Mouse (Mus musculus) spleen, postnatal 10 days (tissue): ENCODE data around the gene Tmem184b.

Experiments
- DNase-seq, 2 experiments: peaks; one replicate each; pipeline ENCODE4 v3.0.0; 2021 to 2022; ENCODE audit warnings: low spot score in 2 of 2

Tmem184b gene

DNA sequence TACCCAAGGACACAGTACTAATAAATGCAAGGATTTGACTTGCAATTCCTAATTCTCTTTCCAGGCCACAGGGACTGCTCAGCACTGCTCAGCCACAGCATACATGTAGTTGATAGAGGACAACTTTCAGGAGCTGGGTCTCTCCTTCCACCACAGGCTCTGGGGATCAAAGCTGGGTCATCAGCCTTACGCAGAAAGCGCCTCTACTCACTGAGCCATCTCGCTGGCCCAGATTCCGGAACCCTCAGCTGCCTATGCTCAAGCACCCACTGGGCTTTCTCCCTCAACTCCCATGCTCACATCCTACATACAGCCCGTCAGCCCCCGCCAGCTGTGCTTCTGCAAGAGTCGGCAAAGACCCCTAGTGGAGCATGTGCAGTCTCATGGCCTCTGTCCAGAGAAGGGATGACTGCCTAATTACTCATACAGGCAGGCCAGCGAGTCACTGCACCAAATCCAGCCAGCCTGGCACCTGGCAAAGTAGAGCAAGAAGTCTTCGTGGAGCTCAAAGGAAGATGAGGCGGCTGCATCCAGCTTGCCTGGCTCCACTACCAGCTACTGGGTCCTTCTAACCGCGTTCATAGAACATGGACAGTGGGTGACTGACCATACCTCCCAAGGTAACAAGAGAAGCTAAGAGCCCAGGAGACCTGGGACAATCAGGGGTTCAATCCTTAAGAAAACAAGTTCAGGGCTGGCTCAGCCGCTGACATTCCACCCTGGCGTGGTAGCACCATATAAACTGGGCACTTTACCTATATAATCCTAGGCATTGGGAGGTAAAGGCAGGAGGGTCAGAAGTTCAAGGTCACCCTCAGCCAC, 3.9 kb downstream of the Tmem184b start:
- no peak for DNase-seq

DNA sequence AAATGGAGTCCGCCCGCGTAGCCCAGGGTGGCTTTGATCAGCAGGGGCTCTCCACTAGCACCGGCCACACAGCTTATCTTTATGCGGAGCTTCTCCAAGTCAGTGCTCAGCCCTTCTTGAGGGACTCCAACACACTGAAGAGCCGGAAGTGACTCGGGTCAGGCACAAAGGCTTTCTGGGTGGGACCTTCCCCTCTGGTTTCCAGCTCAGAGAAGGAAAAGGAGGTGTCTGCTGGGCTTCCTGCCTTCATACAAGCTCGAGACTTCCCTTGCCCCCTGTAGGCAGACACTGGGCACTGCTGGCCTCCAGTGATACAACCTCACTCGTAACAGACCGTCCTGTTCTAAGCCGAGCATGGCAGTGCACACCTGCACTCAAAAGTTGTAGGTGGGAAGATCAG, 6.6 kb downstream of the Tmem184b start:
- peak in 1 of 2 experiments; percentile 54 for DNase-seq

DNA sequence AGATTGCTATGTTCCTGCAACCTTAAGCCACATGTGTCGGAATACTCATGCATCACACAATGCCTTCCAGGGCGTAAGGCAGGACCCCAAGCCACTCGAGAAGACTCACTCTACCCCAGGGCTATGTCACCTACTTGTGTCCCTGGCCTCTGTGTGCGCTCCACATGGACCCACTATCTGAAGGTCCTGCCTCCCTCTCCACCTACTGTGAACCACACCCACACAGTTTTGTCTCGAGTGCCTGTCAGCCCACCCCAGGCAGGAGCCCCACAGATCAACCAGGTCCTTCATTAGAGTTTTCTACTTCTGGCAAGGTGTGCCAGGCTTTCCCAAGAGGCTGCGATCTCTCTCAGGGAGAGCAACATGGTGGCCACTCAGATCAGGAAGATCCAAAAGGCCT, 8.1 kb downstream of the Tmem184b start:
- no peak for DNase-seq

DNA sequence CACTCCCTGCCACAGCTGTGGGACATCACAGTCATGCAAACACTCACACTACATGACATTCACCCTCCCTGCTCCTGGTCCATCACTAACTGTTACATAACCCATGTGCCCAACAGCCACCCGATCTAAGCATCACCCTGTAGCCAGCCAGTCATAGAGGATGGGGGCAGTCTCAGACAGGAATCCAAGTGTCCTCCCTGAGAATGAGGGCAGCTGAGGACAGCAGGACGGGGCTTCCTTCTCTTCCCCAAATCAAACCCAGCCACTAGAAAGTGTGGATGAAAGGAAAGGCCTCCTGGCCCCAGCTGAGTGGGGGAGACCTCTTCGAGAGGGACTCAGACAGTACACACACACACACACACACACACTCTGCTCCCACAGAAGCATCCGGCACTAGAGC, 8.5 kb downstream of the Tmem184b start:
- DNase-seq = no peak

DNA sequence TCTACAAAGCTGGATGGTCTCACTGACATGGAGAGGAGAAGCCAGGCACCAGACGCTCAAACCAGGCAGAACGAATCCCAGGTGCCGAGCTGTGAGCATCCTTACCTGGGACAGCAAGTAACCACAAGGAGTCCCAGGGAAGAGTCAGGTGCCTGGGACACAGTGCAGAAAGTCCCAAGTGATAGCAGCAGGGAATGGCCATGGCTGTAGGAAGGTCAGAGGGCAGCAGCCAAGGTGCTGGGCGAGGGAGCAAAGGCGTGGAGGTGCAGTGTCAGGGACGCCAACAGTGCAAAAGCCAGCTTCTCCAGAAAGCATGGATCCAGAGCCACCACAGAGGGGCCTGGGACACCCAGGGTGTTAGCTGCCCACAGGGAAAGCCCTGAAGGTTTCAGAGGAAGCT, 10.3 kb downstream of the Tmem184b start:
- DNase-seq = no peak

DNA sequence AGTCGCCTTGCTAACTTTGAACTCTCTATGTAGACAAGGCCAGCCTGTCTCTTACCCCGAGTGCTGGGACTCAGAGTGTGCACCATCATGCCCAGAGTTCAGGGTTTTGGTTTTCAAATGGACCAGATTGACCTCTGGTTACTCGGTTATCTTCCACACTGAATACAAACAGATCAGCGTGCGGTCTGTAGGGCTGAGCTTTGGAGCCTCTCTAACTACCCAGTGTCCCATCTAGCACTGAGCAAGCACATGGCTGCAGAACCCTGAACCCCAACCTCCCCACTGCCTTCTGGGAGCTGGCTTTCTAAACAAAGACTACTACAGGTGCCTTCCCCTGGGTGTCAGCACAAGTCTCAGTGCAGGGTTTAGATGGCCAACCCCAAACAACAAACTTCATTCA, 10.8 kb downstream of the Tmem184b start:
- no peak for DNase-seq

DNA sequence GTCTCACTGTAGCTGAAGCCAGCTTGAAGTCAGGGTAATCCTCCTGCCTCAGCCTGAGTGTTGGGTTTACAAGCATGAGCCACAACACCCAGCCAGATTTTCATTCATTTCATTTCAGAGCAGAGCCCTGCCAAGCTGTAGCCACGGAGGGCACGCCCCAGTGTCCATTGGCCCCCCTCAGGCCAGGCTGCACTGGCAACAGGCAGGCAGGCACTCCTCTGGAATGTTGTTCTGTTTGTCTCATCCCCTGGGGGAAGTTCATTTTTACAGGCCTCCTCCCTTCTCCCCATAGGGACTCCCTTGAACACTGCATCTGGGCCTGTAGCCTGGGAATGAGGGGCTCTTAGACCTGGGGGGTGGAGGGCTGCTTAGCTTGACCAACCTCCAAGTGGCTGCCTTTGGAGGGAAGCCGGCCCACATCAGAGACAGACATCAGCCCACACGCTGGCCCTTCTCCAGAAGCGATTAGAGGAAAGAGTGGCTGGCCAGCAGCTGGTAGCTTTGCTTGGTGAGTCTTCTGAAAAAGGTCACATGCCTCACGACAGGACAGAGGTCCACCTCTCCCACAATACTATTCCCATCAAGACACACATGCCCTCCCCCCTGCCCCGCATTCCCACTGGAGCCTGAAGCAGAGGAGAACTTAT, 11.8 kb downstream of the Tmem184b start:
- no peak for DNase-seq

DNA sequence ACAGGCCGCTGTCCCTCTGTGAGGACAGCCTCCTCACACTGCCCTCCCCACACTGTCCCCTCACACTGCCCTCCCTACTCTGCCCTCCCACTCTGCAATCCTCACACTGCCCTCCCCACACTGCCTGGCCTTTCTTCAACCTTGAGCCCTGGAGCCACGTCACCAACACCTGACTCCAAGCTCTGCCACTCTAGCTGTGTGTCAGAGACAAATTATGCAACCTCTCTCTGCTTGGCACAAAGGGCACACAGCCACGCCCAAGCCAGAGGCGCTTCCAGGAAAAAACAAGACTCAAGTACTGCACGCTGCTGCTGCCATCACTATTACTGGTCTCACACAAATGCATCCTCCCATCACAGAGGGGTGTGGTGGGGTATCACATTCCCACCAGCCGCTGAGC, 12.9 kb downstream of the Tmem184b start:
- DNase-seq = no peak

DNA sequence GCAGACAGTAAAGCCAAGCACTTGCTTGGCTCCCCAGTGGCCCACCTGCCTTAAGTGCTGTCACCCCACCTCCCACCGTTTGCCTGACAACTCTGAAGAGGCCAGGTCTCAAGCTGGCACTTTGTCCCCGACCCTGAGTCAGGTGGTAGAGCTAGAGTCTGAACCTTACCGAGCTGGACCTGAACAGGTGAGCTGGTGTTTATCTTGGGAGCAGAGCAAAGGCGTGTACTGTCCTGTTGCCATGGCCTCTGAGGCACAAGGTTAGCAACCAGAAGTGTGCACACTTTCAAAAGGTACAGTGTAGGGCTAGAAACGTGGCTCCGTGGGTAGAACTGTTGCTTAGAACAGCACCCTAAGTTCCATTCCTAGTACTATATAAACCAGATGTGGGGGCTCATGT, 15.2 kb downstream of the Tmem184b start:
- DNase-seq = no peak

DNA sequence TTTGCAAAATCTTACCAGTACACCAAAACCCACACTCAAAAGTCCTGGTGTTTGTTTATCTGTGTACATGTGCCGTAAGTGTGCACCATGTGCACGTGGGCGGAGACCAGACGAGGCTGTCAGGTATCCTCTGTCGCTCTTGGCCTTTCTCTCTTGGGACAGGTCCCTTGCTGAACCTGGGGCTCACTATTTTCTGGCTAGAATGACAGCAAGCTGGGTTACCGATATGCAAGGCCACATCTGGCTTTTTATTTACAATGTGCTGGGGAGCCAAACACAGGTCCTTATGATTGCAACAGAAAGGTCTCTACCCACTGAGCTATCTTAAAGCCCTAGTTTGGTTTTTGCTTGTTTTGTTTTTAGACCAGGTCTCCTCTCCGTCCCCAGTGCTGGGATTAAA, 15.8 kb downstream of the Tmem184b start:
- DNase-seq = no peak

DNA sequence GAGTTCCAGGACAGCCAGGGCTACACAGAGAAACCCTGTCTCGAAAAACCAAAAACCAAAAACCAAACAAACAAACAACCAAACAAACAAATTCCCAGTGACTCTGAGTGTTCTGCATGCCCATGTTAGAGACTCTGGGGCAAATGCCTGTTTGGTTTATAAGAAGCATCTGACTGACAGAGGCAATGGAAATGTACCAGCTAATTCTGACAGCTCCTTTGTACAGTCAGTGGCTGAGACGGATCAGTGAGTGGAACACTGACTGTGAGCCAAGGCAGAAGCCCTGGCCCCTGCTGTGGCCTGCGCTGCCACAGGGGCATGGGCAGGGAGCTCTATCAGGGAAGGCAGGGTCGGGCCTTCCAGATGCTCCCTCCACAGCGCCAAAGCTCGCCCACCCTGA, 16.3 kb downstream of the Tmem184b start:
- no peak for DNase-seq

DNA sequence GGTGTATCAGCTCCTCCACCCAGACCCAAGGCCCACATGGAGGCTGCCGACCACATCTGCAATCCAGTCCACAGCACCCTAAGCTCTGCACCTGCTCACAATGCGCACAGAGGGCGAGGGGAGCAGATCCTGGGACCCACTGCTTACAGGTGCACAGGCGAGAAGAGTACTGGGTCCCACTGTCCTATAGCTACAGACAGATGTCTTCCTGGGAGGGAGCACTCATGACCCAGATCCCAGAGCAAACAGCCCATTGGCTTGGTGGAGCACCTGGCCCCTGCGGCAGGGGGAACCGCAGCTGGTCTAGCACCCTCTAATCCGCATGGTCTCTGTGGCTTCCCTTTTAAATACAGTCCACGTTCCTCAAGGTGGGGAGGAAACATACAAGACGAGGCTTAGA, 21.7 kb downstream of the Tmem184b start:
- DNase-seq = no peak

DNA sequence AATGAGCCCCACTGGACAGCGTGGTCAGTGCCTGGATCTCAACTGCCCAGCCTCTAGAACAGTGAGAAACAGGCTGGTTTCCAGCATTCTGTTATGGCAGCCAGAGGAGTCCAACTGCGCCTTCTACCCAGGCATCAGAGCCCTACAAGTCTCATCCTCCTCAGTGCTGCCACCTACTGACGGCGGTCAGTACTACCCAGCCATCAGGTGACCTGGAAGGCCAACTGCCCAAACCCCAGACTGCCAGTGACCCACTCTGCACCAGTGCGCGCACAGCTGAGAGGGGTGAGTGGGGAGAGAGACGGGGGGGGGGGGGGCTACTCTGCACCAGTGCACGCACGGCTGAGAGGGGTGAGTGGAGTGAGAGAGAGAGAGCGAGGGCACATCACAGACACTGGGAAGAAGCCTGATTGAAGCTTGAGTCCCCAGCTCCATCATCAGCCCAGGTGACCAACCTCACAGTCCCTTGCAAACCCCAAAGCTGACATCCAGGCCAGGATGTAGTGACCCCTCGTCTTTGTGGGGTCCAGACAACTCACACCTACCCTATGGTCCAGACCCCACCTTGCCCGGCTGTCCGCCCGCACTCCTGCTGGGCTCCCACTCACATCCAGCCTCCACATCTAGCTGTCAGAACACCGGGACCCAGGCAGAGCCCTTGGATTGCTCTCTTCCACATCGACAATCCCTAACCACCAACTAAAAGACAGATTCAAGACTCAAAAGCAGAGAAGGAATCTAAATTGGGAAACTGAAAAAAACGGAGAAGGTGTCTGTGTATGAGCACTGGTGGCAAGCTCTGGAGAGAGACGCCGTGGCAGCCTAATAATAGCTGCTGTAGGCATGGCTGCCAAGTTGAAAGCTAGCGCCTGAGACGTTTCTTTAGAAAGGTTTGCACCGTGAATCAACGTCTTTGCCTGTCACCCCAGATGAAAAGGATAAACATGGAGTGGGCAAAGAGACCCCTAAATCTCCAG, 22.6 kb downstream of the Tmem184b start:
- peak; percentile 61 to 86 for DNase-seq

DNA sequence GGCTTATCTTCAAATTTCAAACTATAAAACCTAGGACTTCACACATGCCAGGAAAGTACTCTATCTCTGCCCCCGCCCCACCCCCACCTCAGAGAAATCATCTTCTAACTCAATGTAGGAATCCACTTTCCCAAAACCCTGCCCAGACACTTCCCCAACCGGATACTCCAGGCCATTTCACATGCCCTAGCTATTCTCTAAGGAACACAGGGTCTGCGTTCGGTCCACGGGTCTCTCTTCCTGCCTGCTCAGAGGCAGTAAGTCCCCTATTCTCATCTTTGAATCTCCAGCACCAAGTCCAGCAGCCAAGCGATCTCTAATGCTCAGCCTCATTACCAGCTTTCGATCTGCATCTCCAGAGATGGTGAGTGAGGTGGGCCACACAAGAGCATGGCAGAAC, 23.7 kb downstream of the Tmem184b start:
- DNase-seq = no peak

DNA sequence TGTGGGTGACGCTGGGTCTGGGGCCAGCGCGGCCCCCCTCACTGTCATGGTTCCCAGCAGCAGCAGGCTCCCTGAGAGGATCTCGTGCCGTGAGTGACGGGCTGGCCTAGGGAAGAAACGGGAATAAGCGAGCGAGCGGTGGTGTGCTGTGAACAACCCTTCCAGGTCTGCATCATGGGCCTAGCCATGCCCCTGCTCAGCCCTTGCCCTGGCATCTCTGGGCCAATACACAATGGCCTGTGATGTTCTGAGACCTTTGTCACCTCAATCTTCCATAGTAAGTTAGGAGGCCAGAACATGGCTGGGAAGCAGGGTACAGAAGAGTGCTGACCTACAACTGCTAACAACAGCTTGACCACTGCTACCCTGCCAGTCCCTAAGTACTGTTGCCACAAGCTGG, 24.8 kb downstream of the Tmem184b start:
- DNase-seq = no peak

DNA sequence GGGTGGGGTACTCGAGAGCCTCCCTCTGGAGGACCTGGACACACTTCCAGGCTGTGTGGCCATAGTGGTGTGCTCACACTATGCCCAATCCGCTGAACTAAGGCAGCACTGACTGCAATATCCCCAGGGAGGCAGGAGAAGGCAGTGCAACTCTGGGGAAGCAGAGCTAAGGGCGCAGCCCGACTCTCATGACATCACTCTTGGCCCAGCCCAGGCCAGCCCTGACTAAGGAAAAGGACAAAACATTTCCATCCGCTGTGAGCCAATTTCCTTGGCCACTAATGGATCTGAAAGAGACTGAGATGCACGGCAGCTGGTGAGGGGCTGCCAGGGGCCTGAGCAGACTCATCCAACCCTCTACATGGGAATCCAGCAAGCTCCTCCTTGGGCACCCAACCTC, 25.7 kb downstream of the Tmem184b start:
- DNase-seq = no peak

DNA sequence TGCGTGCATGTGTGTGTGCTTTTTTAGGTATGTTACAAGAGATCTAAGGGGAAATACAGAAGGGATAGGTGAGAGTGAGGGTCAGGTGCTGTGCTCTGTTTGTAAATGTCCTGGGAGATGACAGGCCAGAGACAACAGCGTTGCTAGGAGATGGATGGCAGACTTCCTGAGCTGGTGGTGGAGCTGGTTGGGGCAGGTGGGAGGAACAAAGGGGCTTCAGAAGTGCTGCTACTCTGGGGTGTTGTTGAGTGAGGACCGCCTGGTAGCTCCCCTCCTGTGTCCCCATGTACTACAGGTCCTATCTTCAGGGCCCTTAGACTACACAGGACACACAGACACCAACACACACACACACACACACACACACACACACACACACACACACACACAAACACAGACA, 28.6 kb downstream of the Tmem184b start:
- no peak for DNase-seq

DNA sequence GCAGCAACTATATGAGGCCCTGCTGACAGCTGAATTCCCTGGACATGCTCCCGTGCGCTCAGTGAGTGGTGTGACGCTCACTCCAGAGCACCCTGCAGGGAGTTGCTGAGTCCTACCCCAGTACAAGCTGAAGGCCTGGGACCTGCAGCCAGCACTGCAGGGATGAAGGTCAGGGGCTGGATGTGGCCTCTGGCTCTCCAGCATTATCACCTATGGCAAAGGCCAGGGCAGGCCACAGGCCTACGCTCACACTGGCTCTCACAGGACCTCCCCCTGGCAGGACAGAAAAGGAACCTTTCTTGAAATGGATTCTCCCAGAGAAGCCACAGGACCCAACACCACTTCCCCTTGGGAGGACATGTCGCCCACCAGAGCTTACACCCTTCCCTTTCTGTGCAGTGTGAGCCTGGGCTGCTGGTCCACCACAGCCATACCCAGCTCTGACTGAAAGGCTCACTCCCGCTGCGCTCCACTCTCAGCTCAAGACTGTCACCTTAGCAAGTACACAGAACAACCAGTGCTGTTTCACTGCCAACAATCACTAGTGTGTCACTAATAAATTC, 33.0 kb downstream of the Tmem184b start:
- DNase-seq = no peak

DNA sequence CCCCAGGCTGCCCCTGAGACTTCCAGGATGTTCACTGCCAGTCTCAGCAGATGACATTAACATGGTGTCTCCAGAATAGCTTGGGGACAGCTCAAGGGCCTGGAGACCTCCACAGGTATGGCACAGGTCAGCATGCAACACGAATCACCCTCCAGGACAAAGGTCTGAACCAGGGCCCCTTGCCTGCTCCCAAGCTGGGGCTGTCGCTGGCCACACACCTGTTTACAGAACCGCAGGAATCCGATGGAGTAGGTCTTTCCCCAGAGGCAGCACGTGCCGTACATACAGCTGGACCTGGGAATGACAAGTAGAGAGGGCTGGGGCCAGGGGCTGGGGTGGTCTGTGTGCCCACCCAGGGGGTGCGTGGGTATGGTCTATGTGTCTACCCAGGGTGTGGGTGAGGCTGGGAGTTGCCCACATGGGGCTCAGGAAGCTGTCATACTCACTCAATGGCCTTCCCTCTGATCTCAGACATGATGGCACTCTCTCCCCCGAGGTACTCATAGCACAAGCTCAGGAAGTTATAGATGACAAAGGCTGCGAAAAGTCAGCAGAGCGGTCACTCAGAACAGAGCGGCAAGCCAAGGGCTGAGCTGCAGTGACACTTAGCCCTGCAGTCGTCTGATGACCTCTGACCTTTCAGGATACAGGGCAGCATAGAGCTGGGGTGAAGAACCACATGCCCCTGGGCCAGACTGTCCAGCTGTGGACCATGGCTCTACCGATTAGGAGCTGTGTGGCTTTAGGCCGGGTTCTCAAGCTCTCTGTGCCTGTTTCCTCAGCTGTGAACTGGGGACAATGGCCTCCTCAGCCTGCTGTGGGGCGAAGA, 33.7 kb downstream of the Tmem184b start:
- no peak for DNase-seq

DNA sequence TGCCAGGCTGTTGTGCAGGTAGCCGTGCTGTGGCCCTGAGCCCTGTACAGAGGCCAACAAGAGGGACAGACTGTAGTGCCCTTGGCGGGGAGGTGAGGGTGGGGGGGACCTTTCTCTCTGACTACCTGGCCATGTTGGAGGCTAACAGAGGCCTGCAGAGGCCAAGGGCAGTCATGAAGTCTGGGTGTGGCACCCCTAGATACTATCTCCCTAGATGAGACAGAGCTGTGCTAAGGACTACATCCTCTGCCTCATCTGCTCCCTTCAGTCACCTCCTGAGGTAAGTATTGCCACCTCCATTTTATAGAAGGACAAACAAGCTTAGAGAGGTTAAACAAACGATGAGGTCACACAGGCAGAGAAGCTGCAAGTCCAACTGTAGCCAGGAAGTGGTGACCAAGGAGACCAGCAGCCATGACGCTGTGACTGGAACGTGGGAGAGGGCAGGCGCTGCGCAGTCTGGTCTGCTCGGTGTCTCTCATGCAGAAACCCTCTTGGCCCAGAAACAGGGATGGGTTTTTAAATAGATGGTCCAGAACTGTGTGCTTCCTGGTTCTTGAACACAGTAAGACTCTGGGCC, 34.4 kb downstream of the Tmem184b start:
- DNase-seq = no peak

DNA sequence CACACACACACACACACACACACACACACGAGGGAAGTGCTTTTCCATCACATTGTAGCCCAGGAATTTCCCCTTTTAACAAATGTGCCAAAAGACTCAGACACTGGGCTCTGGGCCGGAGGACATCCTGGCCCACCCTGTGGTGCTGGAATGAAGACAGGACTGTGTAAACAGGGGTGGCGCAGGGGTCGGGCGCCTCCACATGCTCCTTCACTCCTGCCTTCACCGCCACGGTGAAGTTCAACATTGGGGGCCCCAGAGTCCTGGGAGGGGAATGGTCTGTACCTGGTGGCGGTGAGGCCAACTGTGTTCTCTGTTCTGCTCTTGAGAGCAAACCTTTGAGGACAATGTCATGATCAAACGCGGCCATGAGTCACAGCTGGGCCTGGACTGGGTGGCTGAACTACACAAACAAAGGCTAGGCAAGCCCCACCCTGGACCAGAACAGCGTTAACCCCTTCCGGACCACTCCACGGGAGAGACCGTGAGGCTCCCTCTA, 35.0 kb downstream of the Tmem184b start:
- no peak for DNase-seq
